Mouse (Mus musculus) CH12.LX (cell line): Measurements from ENCODE around the gene Lypd4. TPM values are rescaled to one million over a fixed set of nuclear protein-coding genes. Genes with fewer than 3 reads are reported as not detected.

Source experiments
- DNase-seq: peaks from one replicate; pipeline ENCODE4 v3.0.0-alpha.2; 2013; ENCODE audit errors: extremely low read depth
- H3K27ac ChIP-seq: 2 replicates; pipeline ENCODE4 v1.5.1; 2012; ENCODE audit warnings: low read depth, mild to moderate bottlenecking, control low read depth, moderate library complexity; ENCODE audit not compliant: insufficient read depth
- H3K27me3 ChIP-seq: replicated peaks from 2 replicates; pipeline ENCODE3; 2012; ENCODE audit warnings: inconsistent platforms
- H3K36me3 ChIP-seq, 2 experiments: replicated peaks in 1 of 2; 2 replicates each; pipeline versions ENCODE3 to v1.6.1; 2012; ENCODE audit warnings: inconsistent platforms in 1 of 2, low read length in 1 of 2, mild to moderate bottlenecking in 1 of 2, mixed read lengths in 1 of 2, moderate library complexity in 1 of 2; ENCODE audit not compliant: control insufficient read depth in 1 of 2, insufficient read depth in 1 of 2
- H3K4me1 ChIP-seq, 2 experiments: 2 replicates each; pipeline ENCODE4 v1.6.1; 2012; ENCODE audit warnings: inconsistent platforms in 1 of 2, moderate library complexity in 1 of 2; ENCODE audit not compliant: insufficient read depth in 2 of 2, control insufficient read depth in 1 of 2
- H3K4me2 ChIP-seq: 2 replicates; pipeline ENCODE4 v1.6.1; 2012; ENCODE audit warnings: low read depth, mild to moderate bottlenecking, control low read depth; ENCODE audit not compliant: poor library complexity, insufficient read depth, severe bottlenecking
- H3K4me3 ChIP-seq, 3 experiments: fragments of 150-350 bp in 1 of 3; sonication (generic) in 1 of 3; replicated peaks in 1 of 3; 2 replicates each; pipeline versions ENCODE3 to v1.5.1; 2011 to 2012; ENCODE audit warnings: low read depth in 2 of 3, low read length in 2 of 3, mild to moderate bottlenecking in 2 of 3, moderate library complexity in 2 of 3, control low read depth in 1 of 3, improper control_type of control experiment in 1 of 3, inconsistent platforms in 1 of 3, mixed read lengths in 1 of 3; ENCODE audit not compliant: poor library complexity in 1 of 3
- H3K79me2 ChIP-seq: replicated peaks from 2 replicates; pipeline ENCODE4 v1.6.1; 2012; ENCODE audit warnings: mild to moderate bottlenecking, moderate library complexity; ENCODE audit not compliant: control insufficient read depth, poor library complexity, insufficient read depth, severe bottlenecking; ENCODE audit errors: extremely low read depth
- H3K9ac ChIP-seq: 2 replicates; pipeline ENCODE4 v1.6.1; 2012; ENCODE audit warnings: low read depth, mild to moderate bottlenecking, control low read depth, moderate library complexity; ENCODE audit not compliant: insufficient read depth
- H3K9me3 ChIP-seq: replicated peaks from 2 replicates; pipeline ENCODE3; 2012; ENCODE audit warnings: low read length, inconsistent platforms, mixed read lengths
- BHLHE40 ChIP-seq: IDR thresholded peaks from 2 replicates; pipeline ENCODE4 v1.6.1; 2011; ENCODE audit warnings: mild to moderate bottlenecking, low read depth, low read length, improper control_type of control experiment
- CHD1 ChIP-seq: IDR thresholded peaks from 2 replicates; pipeline ENCODE4 v1.6.1; 2012; ENCODE audit warnings: low read depth, low read length, improper control_type of control experiment, inconsistent platforms
- CTCF ChIP-seq, 2 experiments: IDR thresholded peaks in 1 of 2; conservative IDR thresholded peaks in 1 of 2; 2 replicates each; pipeline ENCODE4 v1.5.1; 2011 to 2012; ENCODE audit warnings: low read depth in 2 of 2, low read length in 2 of 2, improper control_type of control experiment in 1 of 2, inconsistent platforms in 1 of 2, mild to moderate bottlenecking in 1 of 2, moderate library complexity in 1 of 2
- ELF1 ChIP-seq: IDR thresholded peaks from 2 replicates; pipeline ENCODE4 v1.6.1; 2014; ENCODE audit warnings: low read depth, mild to moderate bottlenecking, inconsistent platforms, low read length, improper control_type of control experiment
- EP300 ChIP-seq: IDR thresholded peaks from 2 replicates; pipeline ENCODE4 v1.6.1; 2011; ENCODE audit warnings: low read length, improper control_type of control experiment
- GABPA ChIP-seq: IDR thresholded peaks from 2 replicates; pipeline ENCODE4 v1.6.1; 2012; ENCODE audit warnings: low read depth, low read length, improper control_type of control experiment, inconsistent platforms; ENCODE audit not compliant: insufficient replicate concordance
- IRF4 ChIP-seq: IDR thresholded peaks from 2 replicates; pipeline ENCODE4 v1.6.1; 2014; ENCODE audit warnings: low read depth, mild to moderate bottlenecking, inconsistent platforms, low read length, improper control_type of control experiment
- JUND ChIP-seq: conservative IDR thresholded peaks from 2 replicates; pipeline ENCODE4 v1.6.1; 2011; ENCODE audit warnings: low read depth, low read length, improper control_type of control experiment
- MAX ChIP-seq: IDR thresholded peaks from 2 replicates; pipeline ENCODE4 v1.6.1; 2011; ENCODE audit warnings: low read length, improper control_type of control experiment
- MEF2A ChIP-seq: IDR thresholded peaks from 2 replicates; pipeline ENCODE4 v1.6.1; 2014; ENCODE audit warnings: low read depth, mild to moderate bottlenecking, inconsistent platforms, low read length, improper control_type of control experiment, borderline replicate concordance
- MYC ChIP-seq: IDR thresholded peaks from 2 replicates; pipeline ENCODE4 v1.6.1; 2011; ENCODE audit warnings: low read depth, mild to moderate bottlenecking, improper control_type of control experiment, low read length
- NELFE ChIP-seq: IDR thresholded peaks from 2 replicates; pipeline ENCODE4 v1.6.1; 2011; ENCODE audit warnings: low read depth, low read length, improper control_type of control experiment
- RAD21 ChIP-seq: IDR thresholded peaks from 2 replicates; pipeline ENCODE4 v1.6.1; 2011; ENCODE audit warnings: low read depth, mild to moderate bottlenecking, low read length, improper control_type of control experiment, moderate library complexity
- RCOR1 ChIP-seq: conservative IDR thresholded peaks from 2 replicates; pipeline ENCODE4 v1.6.1; 2012; ENCODE audit warnings: low read depth, mild to moderate bottlenecking, inconsistent platforms, low read length, improper control_type of control experiment
- SIN3A ChIP-seq: IDR thresholded peaks from 2 replicates; pipeline ENCODE4 v1.6.1; 2012; ENCODE audit warnings: low read length, improper control_type of control experiment, inconsistent platforms
- SMC3 ChIP-seq: IDR thresholded peaks from 2 replicates; pipeline ENCODE4 v1.6.1; 2011; ENCODE audit warnings: low read depth, low read length, improper control_type of control experiment
- TBP ChIP-seq: conservative IDR thresholded peaks from 2 replicates; pipeline ENCODE4 v1.6.1; 2011; ENCODE audit warnings: low read depth, low read length, improper control_type of control experiment
- TCF12 ChIP-seq: IDR thresholded peaks from 2 replicates; pipeline ENCODE4 v1.6.1; 2014; ENCODE audit warnings: low read depth, mild to moderate bottlenecking, inconsistent platforms, low read length, improper control_type of control experiment
- USF2 ChIP-seq: conservative IDR thresholded peaks from 2 replicates; pipeline ENCODE4 v1.6.1; 2011; ENCODE audit warnings: low read depth, low read length, improper control_type of control experiment
- ZC3H11A ChIP-seq: IDR thresholded peaks from 2 replicates; pipeline ENCODE4 v1.6.1; 2012; ENCODE audit warnings: low read depth, mild to moderate bottlenecking, inconsistent platforms, low read length, improper control_type of control experiment
- ZNF384 ChIP-seq: IDR thresholded peaks from 2 replicates; pipeline ENCODE4 v1.6.1; 2012; ENCODE audit warnings: low read depth, low read length, improper control_type of control experiment, inconsistent platforms
- dilution Hi-C: fragments of 300-500 bp; cut with MboI; formaldehyde crosslinking; loops from 2 replicates; pipeline ENCODE4 v1.14.3; 2020; ENCODE audit warnings: low sequenced_read_pairs; ENCODE audit not compliant: extremely low pct_unique_long_range_greater_than_20kb, extremely low pct_ligation_motif_present
- in situ Hi-C: fragments of 300-500 bp; cut with MboI; formaldehyde crosslinking; loops from 3 replicates; pipeline ENCODE4 v1.14.3; 2019; ENCODE audit warnings: low sequenced_read_pairs, low pct_ligation_motif_present, low pct_unique_long_range_greater_than_20kb, mixed read lengths
- polyA plus RNA-seq: library from polyadenylated mRNA; unstranded; fragments of >175 nt; gene quantifications from 2 replicates; pipeline ENCODE4 v1.2.1, GENCODE M21; 2012; ENCODE audit warnings: low read depth; ENCODE audit not compliant: insufficient read length
- total RNA-seq, 2 experiments: library from RNA; depleted of rRNA; stranded (reverse); fragments of 300-350 nt in 1 of 2; fragments of >200 nt in 1 of 2; gene quantifications; 2 replicates each; pipeline ENCODE4 v1.2.3; 2012 to 2014

The Lypd4 gene
- total and polyA plus RNA-seq, 3 experiments: not detected

DNA sequence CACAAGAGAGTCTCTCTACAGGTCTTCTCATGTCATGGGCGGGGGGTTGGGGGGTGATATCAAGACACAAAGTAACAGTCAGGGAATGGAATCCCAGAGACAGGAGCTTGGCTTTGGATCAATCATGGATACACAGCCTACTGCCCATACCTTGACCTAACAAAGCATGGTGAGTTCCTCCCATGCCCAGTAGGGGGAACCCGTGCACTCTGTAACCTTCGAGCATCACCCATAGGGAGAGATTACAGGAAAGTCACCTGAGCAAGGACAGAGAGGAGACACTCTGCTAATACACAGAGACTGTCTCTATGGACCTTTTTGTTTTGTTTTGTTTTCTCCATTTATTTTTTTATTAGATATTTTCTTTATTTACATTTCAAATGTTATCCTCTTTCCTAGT lies 52.2 kb downstream of the Lypd4 start:
- H3K4me2 ChIP-seq: no peak overlapping the region
- in situ Hi-C loops: no loop called here
- H3K36me3 ChIP-seq: no peaks in the 10 kb centered on the region
- H3K9me3 ChIP-seq: no peaks in the 10 kb centered on the region
- H3K79me2 ChIP-seq: no peaks in the 10 kb centered on the region
- no peak overlapping the region for H3K4me3 ChIP-seq
- no peak overlapping the region for H3K27ac ChIP-seq
- no peak overlapping the region for H3K9ac ChIP-seq
- peak; percentile 78 for DNase-seq
- H3K4me1 ChIP-seq: peaks cover 0 to 5% of the 10 kb centered on the region in 2 experiments; a peak in 2 of 4 replicates
- dilution Hi-C loops: no loop called here
- TF ChIP-seq RAD21 (peak; percentile 96), USF2 (no peak), IRF4 (peak; percentile 33; the same call in 1 of the 2 replicates), TCF12 (no peak), ZNF384 (no peak), MAX (peak; percentile 69), ELF1 (0 out of 2 replicates have a peak, but pooled peaks have one; percentile 13), BHLHE40 (peak; percentile 78), ZC3H11A (peak; percentile 66), JUND (0 out of 2 replicates have a peak, but pooled peaks have one; percentile 28), EP300 (no peak), SIN3A (no peak), MEF2A (no peak), RCOR1 (no peak), NELFE (peak; percentile 47; the same call in 1 of the 2 replicates), MYC (peak; percentile 52; the same call in 1 of the 2 replicates), GABPA (no peak), SMC3 (peak; percentile 89), CTCF (conservative IDR thresholded peaks at IDR 0.05 in 1 of 2, IDR thresholded peaks at IDR 0.05 in 1 of 2; ENCODE audit: low read depth in 2 of 2, low read length in 2 of 2) (peak; percentile 81 to 95), CHD1 (no peak), TBP (no peak)
- no peaks in the 10 kb centered on the region for H3K27me3 ChIP-seq

Other genes starting within 250 kb of the Lypd4 start
- not detected in 2 replicates for gene Lypd3, start 233.4 kb downstream of the Lypd4 start, total RNA-seq (2012; rRNA removed)
- not detected in 2 replicates for gene Lypd3, start 233.4 kb downstream of the Lypd4 start, total RNA-seq (2014; rRNA removed)
- gene Lypd3, start 233.4 kb downstream of the Lypd4 start, polyA plus RNA-seq: not detected in 2 replicates
- not detected in 2 replicates for gene Tex101, start 193.3 kb downstream of the Lypd4 start, total RNA-seq (2012; rRNA removed)
- not detected in 2 replicates for gene Tex101, start 193.3 kb downstream of the Lypd4 start, total RNA-seq (2014; rRNA removed)
- not detected in 2 replicates for gene Tex101, start 193.3 kb downstream of the Lypd4 start, polyA plus RNA-seq
- gene BC049730, start 160.7 kb downstream of the Lypd4 start, total RNA-seq (2012; rRNA removed): not detected in 2 replicates
- gene BC049730, start 160.7 kb downstream of the Lypd4 start, total RNA-seq (2014; rRNA removed): not detected in 2 replicates
- gene BC049730, start 160.7 kb downstream of the Lypd4 start, polyA plus RNA-seq: not detected in 2 replicates
- gene Gm4763, start 143.0 kb downstream of the Lypd4 start, total RNA-seq (2012; rRNA removed): not detected in 2 replicates
- not detected in 2 replicates for gene Gm4763, start 143.0 kb downstream of the Lypd4 start, total RNA-seq (2014; rRNA removed)
- not detected in 2 replicates for gene Gm4763, start 143.0 kb downstream of the Lypd4 start, polyA plus RNA-seq
- not detected in 2 replicates for gene Cd177, start 109.6 kb downstream of the Lypd4 start, total RNA-seq (2012; rRNA removed)
- not detected in 2 replicates for gene Cd177, start 109.6 kb downstream of the Lypd4 start, total RNA-seq (2014; rRNA removed)
- gene Cd177, start 109.6 kb downstream of the Lypd4 start, polyA plus RNA-seq: not detected in 2 replicates
- gene Ceacam10, start 92.7 kb downstream of the Lypd4 start, total RNA-seq (2012; rRNA removed): 0.17 TPM in 1 of 2 replicates, not detected in the other
- not detected in 2 replicates for gene Ceacam10, start 92.7 kb downstream of the Lypd4 start, total RNA-seq (2014; rRNA removed)
- gene Ceacam10, start 92.7 kb downstream of the Lypd4 start, polyA plus RNA-seq: not detected in 2 replicates
- gene Gm9844, start 7.7 kb downstream of the Lypd4 start, total RNA-seq (2012; rRNA removed): 1.3 and 1.4 TPM in 2 replicates
- gene Gm9844, start 7.7 kb downstream of the Lypd4 start, total RNA-seq (2014; rRNA removed): 19.9 and 25.1 TPM in 2 replicates
- 4.7 and 10.2 TPM in 2 replicates for gene Gm9844, start 7.7 kb downstream of the Lypd4 start, polyA plus RNA-seq
- not detected in 2 replicates for gene Dmrtc2, start 116 bp upstream of the Lypd4 start, total RNA-seq (2012; rRNA removed)
- gene Dmrtc2, start 116 bp upstream of the Lypd4 start, total RNA-seq (2014; rRNA removed): not detected in 2 replicates
- gene Dmrtc2, start 116 bp upstream of the Lypd4 start, polyA plus RNA-seq: not detected in 2 replicates
- 4,140 and 4,169 TPM in 2 replicates for gene Rps19, start 14.4 kb upstream of the Lypd4 start, total RNA-seq (2012; rRNA removed)
- gene Rps19, start 14.4 kb upstream of the Lypd4 start, total RNA-seq (2014; rRNA removed): 2,094 and 2,149 TPM in 2 replicates
- gene Rps19, start 14.4 kb upstream of the Lypd4 start, polyA plus RNA-seq: 1,720 and 1,739 TPM in 2 replicates
- gene Cd79a, start 27.4 kb upstream of the Lypd4 start, total RNA-seq (2012; rRNA removed): 71.3 and 75.2 TPM in 2 replicates
- 46.6 and 51.8 TPM in 2 replicates for gene Cd79a, start 27.4 kb upstream of the Lypd4 start, total RNA-seq (2014; rRNA removed)
- 313 and 422 TPM in 2 replicates for gene Cd79a, start 27.4 kb upstream of the Lypd4 start, polyA plus RNA-seq
- gene Arhgef1, start 33.0 kb upstream of the Lypd4 start, total RNA-seq (2012; rRNA removed): 37.8 and 40.2 TPM in 2 replicates
- 14.6 and 17.8 TPM in 2 replicates for gene Arhgef1, start 33.0 kb upstream of the Lypd4 start, total RNA-seq (2014; rRNA removed)
- 128 and 134 TPM in 2 replicates for gene Arhgef1, start 33.0 kb upstream of the Lypd4 start, polyA plus RNA-seq
- not detected in 2 replicates for gene Gm4881, start 74.6 kb upstream of the Lypd4 start, total RNA-seq (2012; rRNA removed)
- not detected in 2 replicates for gene Gm4881, start 74.6 kb upstream of the Lypd4 start, total RNA-seq (2014; rRNA removed)
- gene Gm4881, start 74.6 kb upstream of the Lypd4 start, polyA plus RNA-seq: not detected in 2 replicates
- gene Rabac1, start 102.8 kb upstream of the Lypd4 start, total RNA-seq (2012; rRNA removed): 89.0 and 135 TPM in 2 replicates
- 64.4 and 70.5 TPM in 2 replicates for gene Rabac1, start 102.8 kb upstream of the Lypd4 start, total RNA-seq (2014; rRNA removed)
- 37.3 and 44.6 TPM in 2 replicates for gene Rabac1, start 102.8 kb upstream of the Lypd4 start, polyA plus RNA-seq
- gene Atp1a3, start 136.0 kb upstream of the Lypd4 start, total RNA-seq (2012; rRNA removed): 0.08 and 0.17 TPM in 2 replicates
- not detected in 2 replicates for gene Atp1a3, start 136.0 kb upstream of the Lypd4 start, total RNA-seq (2014; rRNA removed)
- gene Atp1a3, start 136.0 kb upstream of the Lypd4 start, polyA plus RNA-seq: 0.15 and 0.24 TPM in 2 replicates
- 0.88 and 2.1 TPM in 2 replicates for gene Grik5, start 202.4 kb upstream of the Lypd4 start, total RNA-seq (2012; rRNA removed)
- 0.80 and 1.0 TPM in 2 replicates for gene Grik5, start 202.4 kb upstream of the Lypd4 start, total RNA-seq (2014; rRNA removed)
- 1.5 and 2.0 TPM in 2 replicates for gene Grik5, start 202.4 kb upstream of the Lypd4 start, polyA plus RNA-seq
- gene Zfp574, start 202.6 kb upstream of the Lypd4 start, total RNA-seq (2012; rRNA removed): 11.2 and 11.8 TPM in 2 replicates
- 2.8 and 3.4 TPM in 2 replicates for gene Zfp574, start 202.6 kb upstream of the Lypd4 start, total RNA-seq (2014; rRNA removed)
- 11.9 and 13.3 TPM in 2 replicates for gene Zfp574, start 202.6 kb upstream of the Lypd4 start, polyA plus RNA-seq